Mouse (Mus musculus): ENCODE data around the gene Gab1. TPM values are rescaled to one million over a fixed set of nuclear protein-coding genes. Genes with fewer than 3 reads are reported as not detected.

Gene Gab1
- polyA plus RNA-seq, 1 experiment, result not detected

GRCm38 (mm10) chr8:80811591-80811991 is 68.7 kb downstream of the Gab1 start:
- H3K27ac ChIP-seq (ENCODE audit: insufficient read depth, low read depth, low read length), result peak overlapping the region; percentile 75; the same call in 1 of the 2 replicates
- peaks cover 6% of the 10 kb centered on the region for H3K4me1 ChIP-seq (ENCODE audit: control insufficient read depth, insufficient read depth, low read length)
- no peak overlapping the region for H3K4me3 ChIP-seq (ENCODE audit: insufficient read depth, low read depth, low read length)
- TF ChIP-seq CTCF (IDR thresholded peaks at IDR 0.05; ENCODE audit: insufficient read depth, low read depth, low read length), result no peak
- TF ChIP-seq POLR2A (IDR thresholded peaks at IDR 0.05; ENCODE audit: insufficient read depth, low read depth, low read length), result no peak
- 65% methylated on average over 4 of the region's 4 CpGs for WGBS

DNA sequence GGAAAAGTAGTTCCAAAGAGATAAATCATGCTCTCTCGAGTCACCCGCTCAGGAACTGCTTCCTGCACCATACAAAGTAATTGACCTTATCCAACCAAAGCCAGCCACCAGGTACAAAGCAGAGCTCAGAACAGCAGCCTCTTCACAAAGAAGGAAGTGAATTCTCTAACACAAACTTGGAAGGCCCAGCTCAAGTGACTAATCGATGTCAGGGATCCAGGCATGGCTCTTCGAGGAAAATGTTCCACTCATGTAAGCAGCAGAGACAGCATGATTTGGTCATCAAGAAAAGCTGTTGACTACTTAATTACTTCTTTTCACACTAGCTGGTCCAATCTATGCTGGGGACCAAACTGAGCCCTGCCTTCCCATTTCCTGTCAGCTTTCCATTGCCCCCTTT is 69.4 kb downstream of the Gab1 start:
- TF ChIP-seq CTCF (IDR thresholded peaks at IDR 0.05; ENCODE audit: insufficient read depth, low read depth, low read length) (no peak), POLR2A (IDR thresholded peaks at IDR 0.05; ENCODE audit: insufficient read depth, low read depth, low read length) (no peak)
- peaks cover 10% of the 10 kb centered on the region for H3K4me1 ChIP-seq (ENCODE audit: control insufficient read depth, insufficient read depth, low read length)
- 70% methylated on average over 4 of the region's 4 CpGs for WGBS
- peak overlapping the region; percentile 75 for H3K27ac ChIP-seq (ENCODE audit: insufficient read depth, low read depth, low read length)
- H3K4me3 ChIP-seq (ENCODE audit: insufficient read depth, low read depth, low read length), result no peak overlapping the region

DNA sequence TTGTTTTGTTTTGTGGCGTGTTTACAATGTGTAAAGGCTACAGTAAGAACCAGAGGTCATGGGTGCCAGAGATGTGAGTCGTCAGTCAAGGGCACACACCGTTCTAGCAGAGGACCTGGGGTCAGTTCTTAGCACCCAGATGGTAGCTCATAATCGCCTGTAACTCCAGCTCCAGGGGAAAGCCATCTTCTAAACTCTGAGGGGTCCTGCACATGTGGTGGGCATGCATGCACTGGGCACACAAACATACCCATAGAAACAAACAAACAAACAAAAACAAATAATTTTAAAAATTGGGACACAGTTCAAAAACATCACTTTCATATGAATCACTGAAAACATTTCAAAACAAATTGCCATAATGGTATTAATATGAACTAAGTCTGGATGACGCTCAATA is 69.9 kb downstream of the Gab1 start:
- WGBS, result 95% methylated on average over 5 of the region's 5 CpGs
- TF ChIP-seq CTCF (IDR thresholded peaks at IDR 0.05; ENCODE audit: insufficient read depth, low read depth, low read length), result no peak
- TF ChIP-seq POLR2A (IDR thresholded peaks at IDR 0.05; ENCODE audit: insufficient read depth, low read depth, low read length), result no peak
- no peak overlapping the region for H3K4me3 ChIP-seq (ENCODE audit: insufficient read depth, low read depth, low read length)
- no peak overlapping the region for H3K27ac ChIP-seq (ENCODE audit: insufficient read depth, low read depth, low read length)
- H3K4me1 ChIP-seq (ENCODE audit: control insufficient read depth, insufficient read depth, low read length), result peaks cover 10% of the 10 kb centered on the region

DNA sequence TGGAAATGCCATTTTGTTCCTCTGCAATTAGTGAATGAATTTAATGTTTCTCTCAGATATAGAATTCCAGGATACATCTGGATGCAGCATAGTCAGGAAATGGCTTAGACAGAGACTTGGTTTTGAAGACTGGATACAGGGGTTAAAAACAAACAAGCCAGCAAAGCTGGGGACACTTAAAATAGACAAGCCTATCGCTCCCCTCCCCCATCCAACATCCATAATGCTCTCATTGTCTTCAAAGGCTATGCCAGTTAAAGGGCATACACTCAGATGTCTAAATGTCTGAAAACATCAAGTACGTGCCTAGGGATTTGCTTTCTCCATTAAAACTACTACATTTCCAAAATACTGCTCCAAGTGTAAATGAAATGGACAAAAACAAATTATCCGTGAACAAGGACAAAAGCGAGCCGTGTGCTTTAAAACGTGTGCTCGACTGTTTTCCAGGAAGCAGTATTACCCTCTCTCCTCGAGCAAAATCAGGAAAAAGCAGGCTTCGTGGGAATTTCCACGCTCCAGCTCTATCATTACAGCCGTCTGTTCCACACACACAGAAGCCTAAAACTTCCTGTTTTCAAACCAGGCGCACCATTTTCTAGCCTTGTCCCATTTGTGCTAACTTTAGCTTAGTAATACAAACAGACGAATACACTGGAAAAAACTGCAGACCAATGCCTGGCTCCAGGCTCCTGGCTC is 72.4 kb downstream of the Gab1 start:
- Histone ChIP-seq H3K4me1 (ENCODE audit: control insufficient read depth, insufficient read depth, low read length) (peaks cover 12% of the 10 kb centered on the region), H3K4me3 (ENCODE audit: insufficient read depth, low read depth, low read length) (no peak overlapping the region), H3K27ac (ENCODE audit: insufficient read depth, low read depth, low read length) (no peak overlapping the region)
- 29% methylated on average over 13 of the region's 13 CpGs for WGBS
- no peak for TF ChIP-seq CTCF (IDR thresholded peaks at IDR 0.05; ENCODE audit: insufficient read depth, low read depth, low read length)
- TF ChIP-seq POLR2A (IDR thresholded peaks at IDR 0.05; ENCODE audit: insufficient read depth, low read depth, low read length), result no peak

DNA sequence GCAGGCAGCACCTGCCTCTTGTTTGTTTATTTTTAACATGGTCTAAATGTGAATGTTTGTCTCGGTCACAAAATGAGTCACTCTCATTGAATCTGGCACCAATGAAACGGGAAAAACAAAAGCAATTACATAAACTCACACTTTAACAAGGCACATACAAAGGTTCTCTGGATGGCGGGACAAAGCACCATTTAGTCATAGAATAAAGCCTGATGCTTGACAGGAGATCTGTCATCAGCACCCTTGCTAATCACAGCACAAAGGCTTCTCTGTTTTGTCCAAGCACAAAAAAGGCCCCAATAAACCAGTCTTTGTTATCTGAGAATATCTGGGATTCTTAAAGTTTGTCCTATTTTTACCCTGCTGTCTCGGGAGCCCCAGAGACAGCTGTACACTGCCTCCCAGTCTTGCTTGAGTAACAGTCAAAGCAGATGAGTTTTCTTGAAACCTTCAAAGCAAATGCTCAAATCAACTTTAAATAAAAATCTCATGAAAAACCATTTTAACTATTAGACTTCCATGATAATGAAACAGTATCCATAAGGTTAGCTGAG is 76.2 kb downstream of the Gab1 start:
- whole genome bisulfite sequencing, result 22% methylated on average over 4 of the region's 4 CpGs
- H3K27ac ChIP-seq (ENCODE audit: insufficient read depth, low read depth, low read length), result peak overlapping the region; percentile 71; the same call in 1 of the 2 replicates
- peaks cover 12% of the 10 kb centered on the region for H3K4me1 ChIP-seq (ENCODE audit: control insufficient read depth, insufficient read depth, low read length)
- TF ChIP-seq CTCF (IDR thresholded peaks at IDR 0.05; ENCODE audit: insufficient read depth, low read depth, low read length) (no peak), POLR2A (IDR thresholded peaks at IDR 0.05; ENCODE audit: insufficient read depth, low read depth, low read length) (no peak)
- H3K4me3 ChIP-seq (ENCODE audit: insufficient read depth, low read depth, low read length), result no peak overlapping the region

- no peak overlapping the region for H3K4me3 ChIP-seq (ENCODE audit: insufficient read depth, low read depth, low read length)
- H3K27ac ChIP-seq (ENCODE audit: insufficient read depth, low read depth, low read length), result no peak overlapping the region
- H3K4me1 ChIP-seq (ENCODE audit: control insufficient read depth, insufficient read depth, low read length), result peaks cover under 1% of the 10 kb centered on the region; the same call in 1 of the 2 replicates
- TF ChIP-seq CTCF (IDR thresholded peaks at IDR 0.05; ENCODE audit: insufficient read depth, low read depth, low read length), result no peak
- no peak for TF ChIP-seq POLR2A (IDR thresholded peaks at IDR 0.05; ENCODE audit: insufficient read depth, low read depth, low read length)
- 96% methylated on average over 3 of the region's 3 CpGs for WGBS
Measured at GRCm38 (mm10) chr8:80798778-80799177, 81.5 kb downstream of the Gab1 start.

- WGBS, result 90% methylated on average over 7 of the region's 7 CpGs
- H3K4me3 ChIP-seq (ENCODE audit: insufficient read depth, low read depth, low read length), result no peak overlapping the region
- no peak overlapping the region for H3K27ac ChIP-seq (ENCODE audit: insufficient read depth, low read depth, low read length)
- no peak for TF ChIP-seq POLR2A (IDR thresholded peaks at IDR 0.05; ENCODE audit: insufficient read depth, low read depth, low read length)
- TF ChIP-seq CTCF (IDR thresholded peaks at IDR 0.05; ENCODE audit: insufficient read depth, low read depth, low read length), result no peak
- H3K4me1 ChIP-seq (ENCODE audit: control insufficient read depth, insufficient read depth, low read length), result no peaks in the 10 kb centered on the region
Measured at GRCm38 (mm10) chr8:80798198-80798777, 82.0 kb downstream of the Gab1 start.

- TF ChIP-seq POLR2A (IDR thresholded peaks at IDR 0.05; ENCODE audit: insufficient read depth, low read depth, low read length) (no peak), CTCF (IDR thresholded peaks at IDR 0.05; ENCODE audit: insufficient read depth, low read depth, low read length) (no peak)
Measured at GRCm38 (mm10) chr8:80796070-80796469, 84.2 kb downstream of the Gab1 start.

More at GRCm38 (mm10) chr8:80796070-80796469, 84.2 kb downstream of the Gab1 start:
- no peak overlapping the region for H3K4me3 ChIP-seq (ENCODE audit: insufficient read depth, low read depth, low read length)
- WGBS, result 72% methylated on average over 4 of the region's 4 CpGs
- H3K27ac ChIP-seq (ENCODE audit: insufficient read depth, low read depth, low read length), result no peak overlapping the region
- no peaks in the 10 kb centered on the region for H3K4me1 ChIP-seq (ENCODE audit: control insufficient read depth, insufficient read depth, low read length)

Measured in olfactory bulb, adult 2 months (tissue).